ENCODE assay signal across 11 mouse cellular contexts in the genomic region with DNA sequence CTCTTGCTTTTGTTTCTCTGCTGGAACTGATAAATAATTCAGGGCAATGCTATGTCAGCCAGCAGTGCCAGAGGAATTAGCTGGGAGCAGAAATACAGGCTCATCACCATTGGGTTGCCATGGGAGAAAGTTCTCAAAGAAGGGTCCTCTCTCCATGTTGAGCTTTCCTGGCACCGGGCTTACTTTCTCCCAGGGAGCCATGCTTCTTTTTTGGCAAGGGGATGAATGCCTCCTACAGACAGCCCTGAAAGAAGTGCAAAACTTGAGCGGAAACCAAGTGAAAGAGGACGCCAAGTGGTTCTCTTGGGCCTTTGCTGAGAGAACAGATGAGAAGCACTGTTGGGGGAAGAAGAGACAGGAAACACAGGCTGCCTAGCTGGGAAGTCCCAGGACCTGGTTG.
DNase-seq lines count a peak whose midpoint lies in the region; ATAC-seq and TF ChIP-seq lines count a peak whose summit lies in the region.
"Had no signal": no experiment of that assay in that cellular context is flagged by ENCODE, and none has a peak within 500 bp of the region (broad histone marks: within the 10 kb centered on the region; RNA-seq: fewer than 3 reads in every experiment).

No protein-coding gene starts in this region.

- H3K36me3 ChIP-seq in liver, embryonic 11.5 days (ENCODE audit: control insufficient read depth, insufficient read depth, low read length), result no peaks in the 10 kb centered on the region
- H3K36me3 ChIP-seq in intestine, postnatal 0 days (ENCODE audit: control insufficient read depth, insufficient read depth), result no peaks in the 10 kb centered on the region
- H3K36me3 ChIP-seq: embryonic facial prominence, embryonic 12.5 days had no signal

- no peaks in the 10 kb centered on the region for H3K9me3 ChIP-seq in liver, embryonic 11.5 days (ENCODE audit: control insufficient read depth, low read length)
- H3K9me3 ChIP-seq in intestine, postnatal 0 days (ENCODE audit: control insufficient read depth), result no peaks in the 10 kb centered on the region
- H3K9me3 ChIP-seq: embryonic facial prominence, embryonic 12.5 days had no signal

- H3K4me2 ChIP-seq in liver, embryonic 11.5 days, result no peak overlapping the region
- H3K4me2 ChIP-seq in intestine, postnatal 0 days (replicated peaks; ENCODE audit: low read depth), result no peak overlapping the region
- H3K4me2 ChIP-seq: embryonic facial prominence, embryonic 12.5 days had no signal

- no peaks in the 10 kb centered on the region for H3K4me1 ChIP-seq in liver, embryonic 11.5 days (replicated peaks; ENCODE audit: control insufficient read depth, insufficient read depth, low read length)
- H3K4me1 ChIP-seq in intestine, postnatal 0 days (replicated peaks; ENCODE audit: control insufficient read depth, insufficient read depth, low read length), result no peaks in the 10 kb centered on the region
- H3K4me1 ChIP-seq: embryonic facial prominence, embryonic 12.5 days had no signal

- no peak for ATAC-seq in liver, embryonic 11.5 days (replicated peaks; ENCODE audit: low FRiP score)
- no peak for ATAC-seq in intestine, postnatal 0 days
- ATAC-seq: intestine, embryonic 16.5 days had no signal

- no peak overlapping the region for H3K9ac ChIP-seq in liver, embryonic 11.5 days (ENCODE audit: low read depth, low read length)
- H3K9ac ChIP-seq in intestine, postnatal 0 days (ENCODE audit: low read depth, low read length), result no peak overlapping the region
- H3K9ac ChIP-seq: embryonic facial prominence, embryonic 12.5 days had no signal

- no peak overlapping the region for H3K27ac ChIP-seq in liver, embryonic 11.5 days (ENCODE audit: low read depth, low read length)
- H3K27ac ChIP-seq in intestine, postnatal 0 days (ENCODE audit: low read depth, low read length), result no peak overlapping the region
- H3K27ac ChIP-seq: embryonic facial prominence, embryonic 12.5 days had no signal

- peak; percentile 29 for DNase-seq in ovary, postnatal 14 days (ENCODE audit: low spot score)
- DNase-seq in ovary, postnatal 10 days (ENCODE audit: low spot score), result no peak
- peak; percentile 43 to 74 for DNase-seq in frontal cortex, postnatal 14 days (ENCODE audit: low spot score in 2 of 2)
- DNase-seq in layer of hippocampus, adult 9-11 months, result peak; percentile 87
- peak; percentile 57 to 74 for DNase-seq in right cerebral cortex, postnatal 36 days (ENCODE audit: low spot score in 2 of 2)
- no peak for DNase-seq in liver, embryonic 11.5 days (ENCODE audit: low spot score)
- no peak for DNase-seq in yolk sac, embryonic 10.5 days (ENCODE audit: low spot score)
- DNase-seq: thymus, adult 18-20 months had no signal

- WGBS in liver, embryonic 11.5 days, result 70% methylated on average over 3 of the region's 3 CpGs
- WGBS in intestine, postnatal 0 days, result 79% methylated on average over 3 of the region's 3 CpGs

- H3K27me3 ChIP-seq in liver, embryonic 11.5 days (replicated peaks; ENCODE audit: control insufficient read depth, insufficient read depth, low read length), result 0 out of 2 replicates have a peak, but pooled peaks cover 1% of the 10 kb centered on the region
- no peaks in the 10 kb centered on the region for H3K27me3 ChIP-seq in intestine, postnatal 0 days (replicated peaks; ENCODE audit: control insufficient read depth, insufficient read depth, low read length)
- H3K27me3 ChIP-seq: embryonic facial prominence, embryonic 12.5 days had no signal

- TF ChIP-seq CTCF in intestine, postnatal 0 days (IDR thresholded peaks at IDR 0.05; ENCODE audit: low read depth), result no peak

- no peak overlapping the region for H3K4me3 ChIP-seq in liver, embryonic 11.5 days (ENCODE audit: low read depth, low read length)
- no peak overlapping the region for H3K4me3 ChIP-seq in intestine, postnatal 0 days (ENCODE audit: low read depth, low read length)
- H3K4me3 ChIP-seq: embryonic facial prominence, embryonic 12.5 days had no signal

Comparison
In these comparisons a context has a peak if more than half of its experiments do, and no peak if none do; other contexts are left out.
1. DNase-seq: peak in ovary, postnatal 14 days (single experiment), frontal cortex, postnatal 14 days (2 of 2), layer of hippocampus, adult 9-11 months (single experiment) and right cerebral cortex, postnatal 36 days (2 of 2); none in ovary, postnatal 10 days (single experiment), liver, embryonic 11.5 days (single experiment) and yolk sac, embryonic 10.5 days (single experiment).